ENCODE assay signal across 9 mouse cellular contexts in genomic region chr2:72297716-72298082, GRCm38 (mm10). TPM values are rescaled to one million over a fixed set of nuclear protein-coding genes. Genes with fewer than 3 reads are reported as not detected.
DNase-seq lines count a peak whose midpoint lies in the region; ATAC-seq and TF ChIP-seq lines count a peak whose summit lies in the region.
"Had no signal": no experiment of that assay in that cellular context is flagged by ENCODE, and none has a peak within 500 bp of the region (broad histone marks: within the 10 kb centered on the region; RNA-seq: fewer than 3 reads in every experiment).

No protein-coding gene starts in this region.

- TF ChIP-seq POLR2A in cortical plate, adult 2 months (IDR thresholded peaks at IDR 0.05; ENCODE audit: extremely low read depth, insufficient read depth, low read length) = no peak
- peak; percentile 67; the same call in 1 of the 2 replicates for TF ChIP-seq POLR2A in lung, adult 2 months (IDR thresholded peaks at IDR 0.05; ENCODE audit: borderline replicate concordance, extremely low read depth, low read depth, low read length)

- peaks cover 21% of the 10 kb centered on the region; the same call in 1 of the 2 replicates for H3K36me3 ChIP-seq in heart, postnatal 0 days (replicated peaks; ENCODE audit: control insufficient read depth, insufficient read depth, low read length)

- peak overlapping the region; percentile 6; the same call in 1 of the 2 replicates for H3K9ac ChIP-seq in heart, postnatal 0 days (replicated peaks; ENCODE audit: low read depth, low read length)

- peak overlapping the region; percentile 45 for H3K4me2 ChIP-seq in heart, postnatal 0 days (ENCODE audit: low read depth, low read length)

- intact Hi-C loops in left cerebral cortex, postnatal 36 days (cut with DNase I) = loop anchor here (2.0 kb wide), 1 partner anchor 93 kb away; no protein-coding TSS in a partner anchor

- no peaks in the 10 kb centered on the region for H3K9me3 ChIP-seq in heart, postnatal 0 days (replicated peaks; ENCODE audit: control insufficient read depth, low read length)

- DNase-seq in embryo, embryonic 10 days (ENCODE audit: low spot score) = peak; percentile 27
- no peak for DNase-seq in embryo, embryonic 10.5 days (ENCODE audit: low spot score)
- DNase-seq in heart, postnatal 0 days (ENCODE audit: low spot score) = peak; percentile 79
- peak; percentile 73 for DNase-seq in lung, adult 2 months
- no peak for DNase-seq in MN1 (ENCODE audit: low spot score)
- no peak for DNase-seq in right cerebral cortex, postnatal 4 days
- no peak for DNase-seq in left cerebral cortex, postnatal 36 days (ENCODE audit: low spot score in 2 of 2)
- DNase-seq: liver had no signal

- ATAC-seq in heart, postnatal 0 days (ENCODE audit: insufficient read depth, low read depth) = peak; percentile 91

- TF ChIP-seq EP300 in heart, postnatal 0 days (IDR thresholded peaks at IDR 0.05; ENCODE audit: low read depth) = no peak

- WGBS in heart, postnatal 0 days = 22% methylated on average over 10 of the region's 10 CpGs
- WGBS in lung, adult 2 months = 12% methylated on average over 10 of the region's 10 CpGs

- TF ChIP-seq CTCF in cortical plate, adult 2 months (IDR thresholded peaks at IDR 0.05; ENCODE audit: extremely low read depth, insufficient read depth, low read length) = no peak
- TF ChIP-seq CTCF in heart, postnatal 0 days (IDR thresholded peaks at IDR 0.05; ENCODE audit: low read depth) = no peak
- TF ChIP-seq CTCF in lung, adult 2 months (IDR thresholded peaks at IDR 0.05; ENCODE audit: insufficient read depth, low read length) = no peak

- H3K27me3 ChIP-seq in heart, postnatal 0 days (ENCODE audit: control insufficient read depth, insufficient read depth, low read length) = no peaks in the 10 kb centered on the region

- 0 out of 2 replicates have a peak overlapping the region, but pooled peaks have one; percentile 4 for H3K27ac ChIP-seq in cortical plate, adult 2 months (ENCODE audit: insufficient read depth, low read length)
- H3K27ac ChIP-seq in heart, postnatal 0 days (ENCODE audit: low read depth) = peak overlapping the region; percentile 77

- no peak overlapping the region for H3K4me3 ChIP-seq in cortical plate, adult 2 months (ENCODE audit: insufficient read depth, low read length)
- H3K4me3 ChIP-seq in heart, postnatal 0 days (ENCODE audit: low read depth, low read length) = peak overlapping the region; percentile 9
- H3K4me3 ChIP-seq in lung, adult 2 months (replicated peaks; ENCODE audit: extremely low read depth, low read depth, low read length) = peak overlapping the region; percentile 66

- no peaks in the 10 kb centered on the region for H3K4me1 ChIP-seq in cortical plate, adult 2 months (ENCODE audit: control insufficient read depth, insufficient read depth, low read length)
- no peaks in the 10 kb centered on the region for H3K4me1 ChIP-seq in heart, postnatal 0 days (ENCODE audit: control insufficient read depth, insufficient read depth)
- peaks cover 13% of the 10 kb centered on the region for H3K4me1 ChIP-seq in lung, adult 2 months (ENCODE audit: control insufficient read depth, insufficient read depth, low read length)

RNA-seq across cellular contexts. Expression of gene Map3k20, which starts 12.3 kb away (rescaled TPM):
- polyA plus RNA-seq in cortical plate, adult 2 months (2012; rRNA removed) = 5.4 and 5.7 TPM in 2 replicates
- 95.0 and 108 TPM in 2 replicates for total RNA-seq in heart, postnatal 0 days (2014; rRNA removed; ENCODE audit: low replicate concordance)
- 24.4 and 26.1 TPM in 2 replicates for polyA plus RNA-seq in heart, postnatal 0 days (2015; fragmentation: Nextera tagmentation; extraction: Ambion mirVana)
- polyA plus RNA-seq in lung, adult 2 months (2012; rRNA removed) = 20.3 and 35.9 TPM in 2 replicates
- total RNA-seq in left cerebral cortex, postnatal 36 days (2021) = 10 to 100 TPM; 11.7 to 11.8 TPM

Comparison
In these comparisons a context has a peak if more than half of its experiments do, and no peak if none do; other contexts are left out.
1. DNase-seq: peak in embryo, embryonic 10 days (single experiment), heart, postnatal 0 days (single experiment) and lung, adult 2 months (single experiment); none in embryo, embryonic 10.5 days (single experiment), MN1 (single experiment), right cerebral cortex, postnatal 4 days (single experiment) and left cerebral cortex, postnatal 36 days (0 of 2).